Mouse (Mus musculus): ENCODE results near the gene Rnf26.

- TF ChIP-seq CTCF (IDR thresholded peaks at IDR 0.05; ENCODE audit: low read depth), result no peak
- TF ChIP-seq EP300 (IDR thresholded peaks at IDR 0.05; ENCODE audit: low read depth), result no peak
Measured at GRCm38 (mm10) chr9:44132200-44132599, 18.9 kb upstream of the Rnf26 start.
